Mouse (Mus musculus) lung, postnatal 0 days (tissue): ENCODE data around the gene Rai14.

ENCODE experiments used
- CTCF ChIP-seq: IDR thresholded peaks from 2 replicates; pipeline ENCODE4 v1.5.1; 2016; ENCODE audit warnings: antibody characterized with exemption, mild to moderate bottlenecking
- EP300 ChIP-seq: IDR thresholded peaks from 2 replicates; pipeline ENCODE4 v1.6.1; 2016; ENCODE audit warnings: antibody characterized with exemption, mild to moderate bottlenecking, control low read depth

GRCm38 (mm10) chr15:10750339-10750738, 35.9 kb upstream of the Rai14 start:
- TF ChIP-seq CTCF = no peak
- no peak for TF ChIP-seq EP300
